Mouse (Mus musculus): ENCODE measurements around the gene Ndufaf1.
"Not testable (repeated sequence)": the region's sequence is repeated elsewhere in the genome, so short reads cannot be mapped to it uniquely, and the experiment has no call there.

Ndufaf1 gene

DNA sequence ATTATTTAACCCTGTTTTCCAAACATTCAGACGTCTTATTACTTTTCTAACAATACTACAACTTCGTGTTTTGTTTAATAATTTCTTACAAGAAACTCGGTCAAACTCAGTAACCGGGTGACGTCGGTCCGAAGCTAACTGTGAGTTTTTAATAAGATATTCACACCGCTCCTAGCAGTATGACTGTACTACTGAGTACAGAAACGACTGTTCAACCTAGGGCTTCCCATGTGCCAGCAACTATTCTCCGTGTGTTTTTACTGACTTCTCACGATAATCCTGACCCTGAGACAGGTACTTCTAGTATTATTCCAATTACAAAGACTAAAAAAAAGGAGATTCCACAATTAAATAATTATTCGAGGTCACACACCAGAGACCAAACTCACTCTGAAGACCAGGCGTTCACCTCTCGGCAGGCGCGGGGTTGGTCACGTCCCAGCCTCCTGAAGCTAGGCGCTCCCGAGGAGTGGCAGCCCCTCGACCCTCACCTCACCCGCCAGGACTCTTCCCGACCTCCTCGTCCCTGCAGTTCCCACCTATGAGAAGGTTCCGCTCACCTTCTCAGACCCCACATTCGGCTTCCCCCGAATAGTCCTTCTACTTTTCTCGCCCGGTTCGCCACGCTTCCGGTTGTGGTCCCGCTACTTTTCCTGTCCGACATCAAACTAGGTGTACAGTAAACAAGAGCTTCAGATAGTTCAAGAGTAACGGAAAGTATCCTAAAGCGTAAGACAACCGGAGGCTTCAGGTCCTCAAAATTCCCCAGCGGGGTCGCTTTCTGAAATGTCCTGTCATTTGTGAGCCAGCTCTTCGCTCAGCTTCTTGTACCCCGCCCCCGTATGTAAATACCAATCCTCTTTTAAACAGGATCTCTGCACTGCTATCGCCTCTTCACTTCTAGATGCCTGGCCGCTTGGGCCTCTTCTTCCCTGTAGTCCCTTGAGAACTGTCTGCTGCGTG, at the start of gene Ndufaf1:
TSS of gene Ndufaf1 (minus strand) at position 608 of the 963 bp plus-strand sequence.
- in situ Hi-C loops (cut with MboI, MseI) = loop anchor here (10.0 kb wide), 1 partner anchor 1722 kb away; the partner anchor contains the start of gene Strc

DNA sequence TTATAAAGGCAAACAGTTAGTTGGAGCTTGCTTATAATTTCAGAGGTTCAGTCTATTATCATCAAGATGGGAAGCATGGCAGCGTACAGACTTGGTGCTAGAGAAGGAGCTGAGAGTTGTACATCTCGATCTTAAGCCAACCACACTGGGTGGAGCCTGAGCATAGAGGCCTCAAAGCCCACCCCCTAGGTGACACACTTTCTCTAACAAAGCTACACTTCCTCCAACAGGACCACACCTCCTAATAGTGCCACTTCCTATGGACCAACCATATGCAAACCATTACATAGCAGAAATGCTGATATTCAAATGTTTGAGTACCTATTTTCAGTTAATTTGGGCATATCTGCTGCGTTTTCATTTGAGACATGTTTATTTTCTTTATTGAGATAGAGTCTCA, 47.4 kb upstream of the Ndufaf1 start:
- in situ Hi-C loops (cut with MboI, MseI) = no loop called here

DNA sequence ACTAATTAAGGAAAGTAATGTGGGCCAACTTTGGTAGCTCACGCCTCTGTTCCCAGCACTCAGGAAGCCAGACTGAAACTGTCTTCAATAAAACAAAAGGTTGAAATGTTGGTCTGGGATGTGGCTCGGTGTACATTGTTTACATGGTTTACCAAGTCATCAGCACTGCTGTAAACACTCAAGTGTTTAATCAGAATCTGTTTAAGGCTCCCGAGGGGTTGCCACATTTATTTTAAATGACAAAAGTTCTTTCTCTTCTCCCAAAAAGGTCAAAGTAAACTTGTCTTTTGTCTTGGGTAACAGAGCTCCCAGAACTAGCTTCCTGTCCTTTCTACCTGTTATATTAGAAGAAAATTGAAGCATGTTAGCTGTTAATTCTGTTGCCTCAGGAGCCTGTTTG, 45.0 kb upstream of the Ndufaf1 start:
- in situ Hi-C loops (cut with MboI, MseI) = no loop called here

DNA sequence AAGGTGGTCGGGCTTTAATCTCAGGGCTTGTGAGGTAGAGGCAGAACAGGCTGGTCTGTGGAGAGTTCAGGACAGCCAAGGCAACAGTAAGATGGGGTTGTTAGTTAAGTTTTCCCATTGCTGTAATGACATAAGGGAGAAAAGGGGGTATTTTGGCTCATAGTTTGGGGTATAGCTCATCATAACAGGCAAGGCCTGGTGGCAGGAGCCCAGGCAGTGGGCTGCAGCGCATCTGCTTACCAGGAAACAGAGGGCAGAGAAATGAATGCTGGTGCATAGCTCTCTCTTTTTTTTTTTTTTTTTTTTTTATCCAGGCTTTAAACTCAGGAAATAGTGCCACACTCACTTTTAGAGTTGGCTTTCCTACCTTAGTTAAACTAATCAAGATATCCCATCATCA, 40.5 kb upstream of the Ndufaf1 start:
- in situ Hi-C loops (cut with MboI, MseI) = no loop called here

DNA sequence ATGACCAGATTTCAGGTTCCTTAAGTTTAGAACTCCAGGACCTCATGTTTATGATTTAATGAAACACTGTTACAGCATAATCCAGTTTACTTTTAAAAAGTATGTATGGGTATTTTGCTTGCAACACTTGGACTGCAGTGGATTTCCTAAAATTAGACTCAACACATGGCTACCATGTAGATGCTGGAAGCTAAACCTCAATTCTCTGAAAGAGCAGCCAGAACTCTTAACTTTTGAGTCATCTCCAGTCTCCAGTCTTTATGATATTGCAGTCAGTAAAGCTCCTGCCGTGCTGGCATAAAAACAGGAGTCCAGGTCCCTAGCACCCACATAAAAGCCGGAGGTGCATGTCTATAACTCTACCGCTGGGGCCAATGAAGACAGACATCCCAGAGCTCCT, 37.3 kb upstream of the Ndufaf1 start:
- in situ Hi-C loops (cut with MboI, MseI) = no loop called here

DNA sequence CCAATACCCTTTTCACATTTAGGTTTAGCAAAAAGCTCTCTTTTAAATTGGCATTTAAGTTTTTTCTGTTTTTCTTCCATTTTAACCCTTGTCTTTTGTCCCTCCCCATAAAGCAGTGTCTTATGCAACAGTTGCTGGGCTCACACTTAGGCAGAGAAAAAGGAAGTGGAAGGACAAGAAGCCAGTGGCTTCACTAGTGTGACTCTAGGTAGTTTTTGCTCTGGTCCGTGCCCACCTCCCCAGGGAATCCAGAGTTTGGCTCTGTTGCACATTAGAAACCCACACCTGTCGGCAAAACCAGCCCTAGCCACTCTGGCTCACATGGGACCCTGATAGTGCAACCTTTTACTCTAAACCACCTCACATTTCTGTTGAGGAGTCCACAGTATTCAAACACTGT, 35.8 kb upstream of the Ndufaf1 start:
- in situ Hi-C loops (cut with MboI, MseI) = no loop called here

DNA sequence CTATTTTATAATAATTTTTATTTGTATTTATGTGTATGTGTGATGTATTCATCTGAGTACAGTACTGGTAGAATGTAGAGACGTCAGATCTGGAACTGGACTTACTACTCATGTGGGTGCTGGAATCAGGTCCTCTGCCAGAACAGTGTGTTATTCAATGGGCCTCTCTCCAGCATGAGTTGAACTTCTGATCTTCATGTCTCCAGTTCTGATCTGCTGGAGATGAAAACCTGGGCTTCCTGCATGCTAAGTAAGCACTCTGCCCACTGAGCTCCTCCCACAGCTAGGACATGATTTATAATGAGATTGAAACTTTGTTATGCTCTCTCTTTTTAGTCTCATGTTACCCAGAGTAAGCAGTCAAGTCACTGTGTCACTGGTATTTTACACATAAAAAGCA, 33.5 kb upstream of the Ndufaf1 start:
- in situ Hi-C loops (cut with MboI, MseI) = no loop called here

DNA sequence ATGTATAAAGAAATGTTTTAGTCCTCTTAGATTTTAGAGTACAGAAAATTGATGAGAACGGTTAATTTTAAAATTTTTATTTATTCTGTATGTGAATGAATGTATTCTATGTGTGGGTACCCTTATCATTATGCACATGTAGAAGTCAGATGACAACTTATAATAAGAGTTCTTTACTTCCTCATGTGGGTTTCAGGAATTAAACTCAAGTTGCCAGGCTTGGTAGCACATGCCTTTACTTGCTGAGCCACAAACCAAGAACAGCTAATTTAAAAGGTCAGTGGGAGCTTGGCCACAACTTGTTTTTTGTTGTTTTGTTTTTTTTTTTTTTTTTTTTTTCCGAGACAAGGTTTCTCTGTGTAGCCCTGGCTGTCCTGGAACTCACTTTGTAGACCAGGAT, 32.2 kb upstream of the Ndufaf1 start:
- in situ Hi-C loops (cut with MboI, MseI) = no loop called here

DNA sequence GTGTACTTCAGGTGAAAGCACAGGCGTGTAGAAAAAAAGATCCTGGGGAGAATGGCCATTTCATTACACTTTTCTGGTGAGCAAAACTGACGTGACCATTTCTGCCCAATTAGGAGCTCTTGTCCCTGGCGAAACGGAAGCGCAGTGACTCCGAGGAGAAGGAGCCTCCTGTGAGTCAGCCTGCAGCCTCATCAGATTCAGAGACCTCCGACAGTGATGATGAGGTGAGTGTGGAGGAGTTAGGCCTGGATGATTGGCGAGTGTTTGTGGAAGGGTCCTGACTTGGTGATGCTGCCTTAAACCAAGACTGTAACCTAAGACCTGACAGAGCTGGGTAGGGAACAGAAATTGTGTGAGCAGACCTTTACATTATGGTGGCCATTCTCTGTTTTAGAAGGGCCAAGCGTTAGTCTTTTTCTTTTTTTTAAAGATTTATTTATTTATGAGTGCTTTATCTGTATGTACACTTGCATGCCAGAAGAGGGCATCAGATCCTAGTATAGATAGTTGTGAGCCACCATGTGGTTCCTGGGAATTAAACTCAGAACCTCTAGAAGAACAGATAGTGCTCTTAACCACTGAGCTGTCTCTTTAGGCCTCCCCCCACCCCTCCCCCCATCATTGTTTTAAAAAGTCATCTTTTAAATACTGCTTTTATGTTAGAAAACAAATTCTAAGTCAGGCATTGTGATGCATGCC, 29.5 kb upstream of the Ndufaf1 start:
- in situ Hi-C loops (cut with MboI, MseI) = no loop called here

DNA sequence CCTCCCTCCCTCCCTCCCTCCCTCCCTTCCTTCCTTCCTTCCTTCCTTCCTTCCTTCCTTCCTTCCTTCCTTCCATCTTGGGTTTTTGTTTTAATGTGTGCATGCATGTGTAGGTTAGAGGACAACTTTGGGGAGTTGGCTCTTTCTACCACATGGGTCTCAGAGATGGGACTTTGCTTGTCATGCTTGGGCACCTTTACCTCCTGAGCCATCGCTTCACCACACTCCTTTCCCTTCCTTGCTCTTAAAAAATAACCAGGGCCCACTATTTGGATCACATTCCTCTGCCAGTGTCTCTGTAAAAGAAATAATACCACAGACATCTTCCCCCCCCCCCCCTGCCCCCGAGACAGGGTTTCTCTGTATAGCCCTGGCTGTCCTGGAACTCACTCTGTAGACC, 21.1 kb upstream of the Ndufaf1 start:
- in situ Hi-C loops (cut with MboI, MseI) = no loop called here

DNA sequence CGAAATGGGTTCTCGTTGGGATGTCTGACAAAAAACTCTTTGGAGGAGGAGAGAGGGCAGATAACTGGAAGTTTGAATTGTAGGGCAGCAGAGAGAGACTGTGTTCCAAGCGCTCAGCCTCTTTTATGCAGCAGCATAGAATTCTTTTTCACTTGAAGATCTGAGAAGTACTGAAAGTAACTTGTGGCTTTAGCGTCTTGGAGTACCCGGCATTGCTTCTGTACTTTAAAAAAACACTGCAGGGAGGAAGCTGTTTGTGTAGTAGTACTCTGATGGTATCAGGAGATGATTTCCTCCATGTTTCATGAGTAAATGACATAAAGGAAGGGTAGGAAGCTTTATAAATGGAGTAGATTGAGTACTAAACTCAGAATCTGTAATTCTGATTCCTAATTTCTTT, 13.2 kb upstream of the Ndufaf1 start:
- in situ Hi-C loops (cut with MboI, MseI) = no loop called here

DNA sequence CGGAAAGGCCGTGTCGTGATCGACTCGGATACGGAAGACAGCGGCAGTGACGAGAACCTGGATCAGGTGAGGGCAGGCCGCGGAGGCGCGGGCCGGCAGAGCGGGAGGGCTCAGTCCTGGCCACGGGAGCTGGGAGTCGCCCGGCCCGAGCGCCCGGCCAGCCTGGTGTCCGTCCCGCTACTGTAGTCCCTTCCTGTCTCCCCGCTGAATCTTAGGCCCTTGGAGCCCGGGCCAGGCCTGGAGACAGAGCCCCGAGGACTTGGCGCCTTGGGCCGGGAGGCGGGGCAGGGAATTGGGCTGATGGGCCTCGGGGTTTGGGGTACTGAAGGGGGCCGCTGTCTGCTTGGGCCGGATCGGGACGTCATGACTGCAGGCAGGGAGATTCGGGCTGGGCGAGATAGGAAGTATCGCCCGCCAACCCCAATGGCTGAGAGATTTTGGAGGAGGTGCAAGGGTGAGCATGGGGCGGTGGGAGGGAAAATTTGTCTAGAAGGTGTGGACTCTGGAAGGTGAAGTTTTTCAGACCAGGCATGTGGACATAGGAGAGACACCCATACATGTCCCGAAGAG, 12.7 kb upstream of the Ndufaf1 start:
- in situ Hi-C loops (cut with MboI, MseI) = no loop called here

DNA sequence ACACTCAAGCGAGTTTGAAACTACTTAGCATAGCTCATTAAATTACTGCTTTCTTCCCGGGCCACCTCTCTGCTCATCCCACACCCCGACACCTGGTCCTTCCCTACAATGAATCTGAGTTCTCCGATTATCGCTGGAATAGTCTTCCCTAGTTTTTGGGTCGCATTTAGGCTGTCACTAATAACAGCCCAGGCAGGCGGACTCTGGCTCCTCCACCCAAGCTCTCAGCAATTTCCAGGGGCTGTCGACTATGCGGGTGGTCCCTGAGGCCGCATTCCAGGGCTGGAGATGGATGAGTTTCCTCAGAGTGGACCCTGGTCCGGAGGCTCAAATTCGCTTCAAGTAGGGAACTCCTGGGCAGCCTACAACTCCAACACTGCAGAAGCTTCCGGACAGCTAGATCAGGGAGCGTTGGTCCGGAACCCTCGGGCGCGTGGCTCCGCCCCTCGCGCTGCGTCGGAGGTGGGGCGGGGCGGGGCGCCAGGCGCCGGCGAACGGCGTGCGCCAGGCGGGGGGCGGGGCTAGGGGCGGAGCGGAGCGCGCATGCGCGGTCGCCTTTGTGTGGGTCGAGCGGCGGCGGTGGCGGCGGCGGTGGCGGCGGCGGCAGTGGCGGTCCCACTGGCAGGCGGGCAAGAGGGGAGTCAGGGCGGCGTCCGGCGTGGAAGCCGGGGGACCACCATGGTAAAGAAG, 12.0 kb upstream of the Ndufaf1 start, which contains the start of gene Rtf1:
TSS of gene Rtf1 (plus strand) at position 544 of the 690 bp plus-strand sequence.
- in situ Hi-C loops (cut with MboI, MseI) = no loop called here

DNA sequence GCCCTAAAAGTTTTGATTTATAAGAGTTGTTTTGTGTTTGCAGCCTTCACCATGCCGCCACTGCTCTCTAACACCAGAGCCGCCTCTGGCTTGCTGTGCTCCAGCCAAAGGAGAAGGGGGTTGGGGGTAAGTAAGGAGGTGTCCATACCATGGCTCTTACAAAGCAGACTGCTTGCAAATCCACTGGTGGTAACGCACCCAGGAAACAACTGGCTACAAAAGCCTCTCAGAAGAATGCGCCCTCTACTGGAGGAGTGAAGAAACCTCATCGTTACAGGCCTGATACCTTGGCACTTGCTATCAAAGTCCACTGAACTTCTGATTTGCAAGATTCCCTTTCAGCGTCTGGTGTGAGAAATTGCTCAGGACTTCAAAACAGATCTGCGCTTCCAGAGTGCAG, 6.4 kb upstream of the Ndufaf1 start:
- in situ Hi-C loops (cut with MboI, MseI) = loop anchor here (10.0 kb wide), 1 partner anchor 1716 kb away; the partner anchor contains the start of gene Strc

DNA sequence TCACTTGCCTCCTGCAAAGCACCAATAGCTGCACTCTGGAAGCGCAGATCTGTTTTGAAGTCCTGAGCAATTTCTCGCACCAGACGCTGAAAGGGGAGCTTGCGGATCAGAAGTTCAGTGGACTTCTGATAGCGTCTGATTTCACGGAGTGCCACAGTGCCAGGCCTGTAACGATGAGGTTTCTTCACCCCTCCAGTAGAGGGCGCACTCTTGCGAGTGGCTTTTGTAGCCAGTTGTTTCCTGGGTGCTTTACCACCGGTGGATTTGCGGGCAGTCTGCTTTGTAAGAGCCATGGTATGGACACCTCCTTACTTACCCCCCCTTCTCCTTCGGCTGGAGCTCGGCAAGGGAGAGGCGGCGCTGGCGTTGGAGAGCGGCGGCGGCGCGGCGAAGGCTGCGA, 3.1 kb upstream of the Ndufaf1 start:
- in situ Hi-C loops (cut with MboI, MseI) = loop anchor here (10.0 kb wide), 1 partner anchor 1719 kb away; the partner anchor contains the start of gene Strc

DNA sequence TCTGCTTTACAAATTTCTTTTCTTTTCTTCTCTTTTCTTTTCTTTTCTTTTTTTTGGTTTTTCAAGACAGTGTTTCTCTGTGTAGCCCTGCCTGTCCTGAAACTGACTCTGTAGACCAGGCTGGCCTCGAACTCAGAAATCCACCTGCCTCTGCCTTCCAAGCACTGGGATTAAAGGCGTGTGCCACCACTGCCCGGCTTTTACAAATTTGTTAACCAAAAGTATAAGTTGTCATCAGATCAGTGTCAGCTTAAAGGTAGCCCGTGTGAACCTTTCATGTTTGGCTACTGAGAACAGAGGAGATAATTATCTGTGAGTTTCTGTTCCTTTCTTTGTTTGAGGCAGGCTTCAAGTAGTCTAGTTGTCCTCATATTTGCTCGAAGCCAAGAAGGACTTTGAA, 18.4 kb downstream of the Ndufaf1 start:
- in situ Hi-C loops (cut with MboI, MseI) = no loop called here

DNA sequence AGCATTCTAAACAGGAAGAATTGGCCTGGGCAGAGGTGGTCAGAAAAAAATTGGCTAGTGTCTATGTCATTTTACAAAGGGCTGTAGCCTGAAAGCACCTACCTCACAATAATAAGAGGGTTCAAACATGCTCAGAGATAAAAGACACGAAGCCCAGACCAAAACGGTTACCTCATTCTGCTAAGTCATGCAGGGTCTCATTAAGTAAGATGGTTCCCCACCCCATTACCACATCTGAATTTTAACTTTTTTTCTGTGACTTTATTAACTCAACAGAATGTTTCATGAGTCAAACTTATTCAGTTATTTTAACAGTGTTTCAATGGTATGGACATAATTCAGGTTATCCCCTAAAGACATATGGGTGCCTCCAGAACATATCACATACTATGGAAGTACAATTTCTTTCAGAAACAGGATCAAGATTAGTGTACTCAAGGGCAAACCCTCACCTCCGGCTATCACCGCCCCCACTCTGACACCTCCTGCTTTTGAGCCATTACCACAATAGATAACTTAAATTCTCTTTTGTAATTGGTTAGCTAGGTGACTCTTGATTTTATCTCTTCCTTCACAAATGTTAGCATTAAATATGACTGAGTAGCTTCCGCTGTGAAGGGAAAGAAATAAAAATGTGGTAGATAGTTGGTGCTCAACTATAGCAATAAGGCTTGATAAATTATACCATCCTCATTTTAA, 21.3 kb downstream of the Ndufaf1 start:
- in situ Hi-C loops (cut with MboI, MseI) = no loop called here

DNA sequence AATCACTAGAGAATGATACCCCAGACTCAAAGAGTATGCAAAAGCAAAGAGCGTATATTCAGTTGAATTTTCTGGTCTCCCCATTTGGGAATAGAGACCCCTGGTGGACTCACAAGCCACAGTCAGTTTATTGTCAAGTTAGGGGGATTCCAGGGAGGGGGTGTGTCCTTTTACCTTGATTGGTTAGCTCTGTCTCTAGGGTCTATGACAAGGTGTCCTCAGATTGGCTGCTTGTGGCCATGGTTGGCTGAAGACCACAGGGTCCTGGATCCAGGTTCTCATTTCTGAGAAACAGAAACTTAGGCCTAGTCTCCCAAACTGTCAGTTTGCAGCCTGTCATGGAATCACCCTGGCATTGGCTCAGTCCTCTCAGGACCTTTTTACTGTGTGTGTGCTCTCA, 25.8 kb downstream of the Ndufaf1 start:
- in situ Hi-C loops (cut with MboI, MseI) = no loop called here

DNA sequence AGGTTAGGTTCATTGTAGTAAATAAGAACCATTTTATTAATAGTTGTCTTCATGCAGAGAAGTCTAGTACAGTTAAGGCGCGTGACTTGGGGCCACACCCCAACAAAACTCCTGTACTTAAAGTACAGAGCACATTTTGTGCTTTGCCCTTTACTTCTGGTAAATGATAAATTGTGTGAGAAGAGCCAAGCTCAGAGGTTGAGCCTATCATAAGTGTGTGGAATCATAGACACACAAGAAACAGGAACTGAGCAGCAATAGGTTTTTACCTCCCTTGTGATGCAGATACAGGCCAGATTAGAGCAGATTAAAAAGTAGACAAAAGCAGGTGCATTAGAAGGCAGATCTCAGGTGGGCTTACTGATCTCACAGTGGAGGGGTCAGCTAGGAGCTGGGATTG, 41.3 kb downstream of the Ndufaf1 start:
- in situ Hi-C loops (cut with MboI, MseI) = no loop called here

DNA sequence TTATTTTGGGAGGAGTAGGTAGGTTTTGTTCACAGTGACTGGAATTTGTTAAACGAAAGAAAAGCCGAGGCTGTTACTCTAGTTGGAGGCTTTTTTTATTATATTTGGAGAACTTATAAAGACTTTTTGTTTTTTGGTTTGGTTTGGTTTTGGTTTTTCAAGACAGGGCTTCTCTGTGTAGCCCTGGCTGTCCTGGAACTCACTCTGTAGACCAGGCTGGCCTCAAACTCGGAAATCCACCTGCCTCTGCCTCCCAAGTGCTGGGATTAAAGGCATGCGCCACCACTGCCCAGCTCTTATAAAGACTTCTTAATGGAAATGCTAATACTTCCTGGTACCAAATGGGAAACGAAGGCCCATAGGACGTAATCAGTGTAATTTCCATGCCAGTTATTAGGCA, 43.6 kb downstream of the Ndufaf1 start:
- in situ Hi-C loops (cut with MboI, MseI) = not testable (repeated sequence)
